Mouse (Mus musculus) liver, embryonic 11.5 days (tissue): ENCODE measurements around the gene Mbtd1. TPM values are rescaled to one million over a fixed set of nuclear protein-coding genes. Genes with fewer than 3 reads are reported as not detected.
"Not testable (repeated sequence)": the region's sequence is repeated elsewhere in the genome, so short reads cannot be mapped to it uniquely, and the experiment has no call there.

Experiments
- ATAC-seq: fragments of 200-750 bp; cut with Nextera tagmentation; replicated peaks from 2 replicates; pipeline ENCODE4 v1.8.0; 2017; ENCODE audit warnings: moderate number of reproducible peaks, mild to moderate bottlenecking, moderate TSS enrichment, moderate library complexity; ENCODE audit not compliant: low FRiP score
- DNase-seq: peaks from one replicate; pipeline ENCODE4 v3.0.0-alpha.2; 2017; ENCODE audit warnings: low spot score
- H3K27ac ChIP-seq: fragments of 300-500 bp; sonication (generic); 2 replicates; pipeline ENCODE4 v1.5.1; 2014; ENCODE audit warnings: mild to moderate bottlenecking, low read depth, low read length, control low read depth
- H3K27me3 ChIP-seq: fragments of 300-500 bp; sonication (generic); replicated peaks from 2 replicates; pipeline ENCODE4 v1.6.1; 2014; ENCODE audit warnings: low read length, mixed read lengths; ENCODE audit not compliant: control insufficient read depth, insufficient read depth
- H3K36me3 ChIP-seq: fragments of 300-500 bp; sonication (generic); 2 replicates; pipeline ENCODE4 v1.6.1; 2014; ENCODE audit warnings: mild to moderate bottlenecking, low read length, moderate library complexity, mixed read lengths; ENCODE audit not compliant: control insufficient read depth, insufficient read depth
- H3K4me1 ChIP-seq: fragments of 300-500 bp; sonication (generic); replicated peaks from 2 replicates; pipeline ENCODE4 v1.6.1; 2014; ENCODE audit warnings: low read length, mixed read lengths; ENCODE audit not compliant: control insufficient read depth, insufficient read depth
- H3K4me2 ChIP-seq: fragments of 300-500 bp; sonication (generic); 2 replicates; pipeline ENCODE4 v1.6.1; 2014; ENCODE audit warnings: mild to moderate bottlenecking, control low read depth, moderate library complexity
- H3K4me3 ChIP-seq: fragments of 300-500 bp; sonication (generic); 2 replicates; pipeline ENCODE4 v1.5.1; 2014; ENCODE audit warnings: low read depth, low read length, control low read depth
- H3K9ac ChIP-seq: fragments of 300-500 bp; sonication (generic); 2 replicates; pipeline ENCODE4 v1.6.1; 2014; ENCODE audit warnings: low read depth, low read length, control low read depth
- H3K9me3 ChIP-seq: fragments of 300-500 bp; sonication (generic); 2 replicates; pipeline ENCODE4 v1.6.1; 2016; ENCODE audit warnings: low read length, inconsistent platforms, mixed read lengths; ENCODE audit not compliant: control insufficient read depth
- WGBS: fragments of 180-500 bp; shearing (Covaris S2); extraction: QIAGEN DNeasy Blood & Tissue Kit; methylation state at CpG from one replicate; pipeline ENCODE4 v1.1.7; 2014; 5-methylcytosine and 5-hydroxymethylcytosine counted together
- polyA plus RNA-seq: library from polyadenylated mRNA; unstranded; fragments of >200 nt; fragmentation: Nextera tagmentation; extraction: Ambion mirVana; gene quantifications from 2 replicates; pipeline ENCODE4 v1.2.1, GENCODE M21; 2014

Mbtd1 gene
- polyA plus RNA-seq, 1 experiment from 2014 or later = 19.3 TPM

- 85% methylated on average over 2 of the region's 2 CpGs for whole genome bisulfite sequencing
- H3K27me3 ChIP-seq, DNase-seq, ATAC-seq, H3K4me3 ChIP-seq, H3K9ac ChIP-seq, H3K4me1 ChIP-seq, H3K4me2 ChIP-seq, H3K9me3 ChIP-seq, H3K27ac ChIP-seq: not testable (repeated sequence)
- peaks cover 20% of the 10 kb centered on the region for H3K36me3 ChIP-seq
These were observed 29.4 kb downstream of the Mbtd1 start for GRCm38 (mm10) chr11:93915019-93915418.

DNA sequence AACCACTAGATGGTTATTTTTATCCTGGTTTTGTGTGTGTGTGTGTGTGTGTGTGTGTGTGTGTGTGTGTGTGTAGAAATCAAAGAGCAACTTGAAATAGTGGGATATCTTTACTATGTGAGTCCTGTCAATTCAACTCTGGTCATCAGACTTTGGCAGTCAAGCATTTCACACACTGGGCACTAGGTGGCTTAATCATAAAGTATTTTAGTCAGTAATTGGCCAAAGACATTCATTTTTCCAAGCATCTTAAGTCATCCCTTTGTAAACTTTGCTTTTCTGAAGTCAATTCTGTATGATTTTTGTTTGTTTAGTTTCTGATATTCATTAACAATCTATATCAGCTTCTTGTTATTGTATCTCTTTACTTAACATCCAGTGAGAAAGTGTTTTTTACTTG, 43.5 kb downstream of the Mbtd1 start:
- Histone ChIP-seq H3K4me3 (no peak overlapping the region), H3K36me3 (peaks cover 26% of the 10 kb centered on the region), H3K9me3 (no peaks in the 10 kb centered on the region), H3K27ac (no peak overlapping the region), H3K4me2 (no peak overlapping the region), H3K4me1 (no peaks in the 10 kb centered on the region), H3K9ac (no peak overlapping the region), H3K27me3 (no peaks in the 10 kb centered on the region)
- ATAC-seq = no peak
- no peak for DNase-seq

DNA sequence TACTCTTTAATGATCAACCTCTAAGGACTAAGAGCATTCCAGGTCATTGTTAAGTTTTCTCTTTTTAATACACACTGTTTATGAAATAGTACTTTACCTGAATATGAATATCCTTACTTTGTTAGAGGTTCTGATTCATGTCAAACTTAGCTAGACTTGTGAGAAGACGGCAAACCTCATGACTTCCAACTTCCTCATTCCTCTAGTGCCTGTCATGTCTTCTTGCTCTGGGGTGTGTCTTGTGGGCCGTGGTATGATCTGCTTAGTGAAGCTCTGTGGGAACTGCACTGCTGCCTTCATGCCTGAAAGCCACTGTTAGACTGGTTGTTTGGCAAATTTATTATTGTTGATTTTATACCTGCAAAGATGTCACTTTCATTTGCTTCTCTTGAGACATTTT, 55.3 kb downstream of the Mbtd1 start:
- Histone ChIP-seq H3K9ac (no peak overlapping the region), H3K4me2 (no peak overlapping the region)
- WGBS = 47% methylated on average over 2 of the region's 2 CpGs

DNA sequence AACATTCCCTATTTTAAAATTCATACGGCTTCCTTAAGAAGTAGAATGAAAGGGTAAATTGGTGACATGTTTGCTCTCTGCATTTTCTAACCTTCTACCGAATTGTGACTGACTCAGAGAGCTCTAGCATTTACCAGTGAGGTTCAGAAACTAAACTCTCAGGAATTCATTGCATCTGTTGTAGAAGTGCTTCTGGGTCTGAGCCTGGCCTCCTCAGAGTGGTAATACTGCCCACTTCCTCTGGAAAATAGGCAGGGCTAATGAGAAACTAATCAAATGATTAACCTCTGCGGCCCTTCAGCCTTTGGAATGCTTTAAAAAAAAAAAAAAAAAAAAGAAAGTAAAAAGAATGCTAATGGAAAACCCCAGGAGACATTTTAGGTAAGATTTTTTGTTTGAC, 59.3 kb downstream of the Mbtd1 start:
- no peak overlapping the region for H3K27ac ChIP-seq
- DNase-seq (no peak), ATAC-seq (no peak)
- H3K4me3 ChIP-seq = no peak overlapping the region
- no peaks in the 10 kb centered on the region for H3K27me3 ChIP-seq
- no peak overlapping the region for H3K9ac ChIP-seq
- peaks cover 6% of the 10 kb centered on the region; the same call in 1 of the 2 replicates for H3K36me3 ChIP-seq
- WGBS = 80% methylated on average over 3 of the region's 3 CpGs
- no peaks in the 10 kb centered on the region for H3K4me1 ChIP-seq
- no peaks in the 10 kb centered on the region for H3K9me3 ChIP-seq
- H3K4me2 ChIP-seq = no peak overlapping the region

More for the DNA sequence above, 55.3 kb downstream of the Mbtd1 start:
- H3K9me3 ChIP-seq = no peaks in the 10 kb centered on the region
- no peak for ATAC-seq
- no peak overlapping the region for H3K4me3 ChIP-seq
- H3K4me1 ChIP-seq = no peaks in the 10 kb centered on the region
- no peak for DNase-seq
- peaks cover 7% of the 10 kb centered on the region for H3K36me3 ChIP-seq
- no peak overlapping the region for H3K27ac ChIP-seq
- no peaks in the 10 kb centered on the region for H3K27me3 ChIP-seq

DNA sequence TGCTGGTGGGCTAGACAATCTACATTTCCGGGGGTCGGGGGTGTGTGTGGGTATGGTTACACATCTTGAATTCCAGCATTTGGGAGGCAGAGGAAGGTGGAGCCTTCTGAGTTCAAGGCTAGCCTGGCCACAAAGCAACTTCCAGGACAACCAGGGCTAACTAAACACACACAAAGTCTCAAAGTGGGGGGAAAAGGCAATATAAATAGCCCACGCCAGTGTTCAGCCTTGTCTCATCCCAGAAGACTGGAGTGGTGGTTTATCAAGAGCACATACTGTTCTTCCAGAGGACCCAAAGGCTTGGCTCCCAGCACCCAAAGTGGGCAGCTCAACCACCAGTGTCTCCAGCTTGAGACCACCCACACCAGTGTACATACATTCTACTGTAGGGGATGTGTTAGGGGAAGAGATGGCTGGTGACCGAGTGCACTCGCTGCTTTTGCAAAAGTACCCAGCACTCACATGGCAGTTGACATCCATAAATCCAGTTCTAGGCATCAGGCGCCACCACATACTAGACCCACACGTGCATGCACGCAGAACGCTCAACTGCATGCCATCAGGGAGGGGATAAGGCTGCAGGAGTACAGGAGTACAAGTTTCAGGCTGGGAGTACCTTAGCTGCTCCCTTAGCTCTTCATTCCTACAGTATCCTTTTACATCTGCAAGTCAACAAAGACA, 63.4 kb downstream of the Mbtd1 start:
- no peaks in the 10 kb centered on the region for H3K27me3 ChIP-seq
- no peak overlapping the region for H3K4me3 ChIP-seq
- H3K4me1 ChIP-seq = peaks cover 8% of the 10 kb centered on the region
- 84% methylated on average over 9 of the region's 9 CpGs for WGBS
- H3K4me2 ChIP-seq = no peak overlapping the region
- H3K9ac ChIP-seq = no peak overlapping the region
- ATAC-seq (no peak), DNase-seq (no peak)
- H3K9me3 ChIP-seq = no peaks in the 10 kb centered on the region
- peaks cover 16% of the 10 kb centered on the region; the same call in 1 of the 2 replicates for H3K36me3 ChIP-seq
- H3K27ac ChIP-seq = no peak overlapping the region

GRCm38 (mm10) chr11:93950045-93950444, 64.4 kb downstream of the Mbtd1 start:
- Histone ChIP-seq H3K4me2 (no peak overlapping the region), H3K4me1 (peaks cover 10% of the 10 kb centered on the region), H3K27ac (no peak overlapping the region), H3K36me3 (peaks cover 16% of the 10 kb centered on the region; the same call in 1 of the 2 replicates), H3K27me3 (no peaks in the 10 kb centered on the region), H3K9me3 (no peaks in the 10 kb centered on the region), H3K9ac (no peak overlapping the region), H3K4me3 (no peak overlapping the region)
- ATAC-seq = no peak
- WGBS = 82% methylated on average over 1 of the region's 1 CpGs
- DNase-seq = no peak

- DNase-seq (no peak), ATAC-seq (no peak)
- WGBS = 78% methylated on average over 5 of the region's 5 CpGs
- H3K9me3 ChIP-seq = no peaks in the 10 kb centered on the region
- peaks cover 22% of the 10 kb centered on the region for H3K4me1 ChIP-seq
- no peak overlapping the region for H3K4me2 ChIP-seq
- no peak overlapping the region for H3K9ac ChIP-seq
- H3K27me3 ChIP-seq = no peaks in the 10 kb centered on the region
- H3K27ac ChIP-seq = no peak overlapping the region
- no peak overlapping the region for H3K4me3 ChIP-seq
- peaks cover 16% of the 10 kb centered on the region; the same call in 1 of the 2 replicates for H3K36me3 ChIP-seq
These were observed 66.7 kb downstream of the Mbtd1 start for GRCm38 (mm10) chr11:93952376-93952775.

DNA sequence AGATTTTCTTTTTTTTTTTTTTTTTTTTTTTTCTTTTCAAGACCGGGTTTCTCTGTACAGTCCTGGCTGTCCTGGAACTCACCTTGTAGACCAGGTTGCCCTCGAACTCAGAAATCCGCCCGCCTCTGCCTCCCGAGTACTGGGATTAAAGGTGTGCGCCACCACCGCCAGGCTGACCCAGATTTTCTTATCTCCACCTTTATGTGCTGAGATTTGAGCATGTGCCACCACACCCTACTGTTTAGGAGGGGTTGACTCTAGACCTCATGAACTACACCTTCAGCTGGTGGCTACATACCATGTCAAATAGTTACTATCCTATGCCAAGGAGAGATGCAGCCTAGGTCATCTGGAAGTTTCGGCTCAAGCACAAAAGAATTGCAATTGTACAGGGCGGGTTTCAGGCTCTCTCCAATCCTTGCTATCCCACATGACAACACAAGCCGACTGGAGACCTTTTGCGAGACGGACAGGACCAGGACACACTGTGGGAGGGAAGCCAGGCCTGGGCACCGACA, 69.1 kb downstream of the Mbtd1 start:
- WGBS = 31% methylated on average over 13 of the region's 13 CpGs
- H3K27me3 ChIP-seq = no peaks in the 10 kb centered on the region
- ATAC-seq = peak; percentile 10; the same call in 1 of the 2 replicates
- peaks cover 28% of the 10 kb centered on the region for H3K36me3 ChIP-seq
- peak overlapping the region; percentile 85 for H3K27ac ChIP-seq
- H3K4me3 ChIP-seq = peak overlapping the region; percentile 77
- peak overlapping the region; percentile 54 for H3K9ac ChIP-seq
- H3K4me1 ChIP-seq = peaks cover 22% of the 10 kb centered on the region
- H3K9me3 ChIP-seq = no peaks in the 10 kb centered on the region
- peak overlapping the region; percentile 74 for H3K4me2 ChIP-seq
- no peak for DNase-seq
